Mouse (Mus musculus) liver, adult (tissue): ENCODE measurements at regions not wholly inside any gene's neighbourhood (a gene's known extent, or its start where the extent isn't known, plus 50 kb on each side); places are given as distances from the start of the nearest gene placed in this dataset.

Source experiments
- GATA4 ChIP-seq: IDR thresholded peaks from 2 replicates; pipeline ENCODE4 v1.6.1; 2014; ENCODE audit warnings: mild to moderate bottlenecking, low read length; ENCODE audit not compliant: insufficient replicate concordance

- no peak for TF ChIP-seq GATA4
Measured at GRCm38 (mm10) chr3:52764166-52764565, 252.9 kb downstream of the Cog6 start.

DNA sequence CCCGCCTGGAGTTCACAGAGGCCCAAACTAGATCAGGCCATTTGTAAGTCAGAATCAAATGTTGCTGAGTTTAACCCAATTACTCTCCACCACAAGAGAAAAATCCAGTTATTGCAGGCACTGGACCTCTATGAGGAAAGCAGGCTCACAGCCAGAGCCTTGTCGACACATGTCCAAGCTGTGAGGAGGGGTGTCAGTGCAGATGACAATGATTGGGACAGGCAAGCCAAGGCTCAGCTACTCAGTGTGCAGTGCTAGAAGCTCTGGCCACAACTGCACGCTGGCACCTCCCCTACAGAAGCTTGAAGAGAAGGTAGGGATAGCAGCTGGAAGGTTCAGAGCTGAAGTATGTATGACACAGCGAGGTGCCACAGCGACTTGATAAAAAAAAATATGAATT lies 253.4 kb downstream of the Cog6 start:
- TF ChIP-seq GATA4: no peak

DNA sequence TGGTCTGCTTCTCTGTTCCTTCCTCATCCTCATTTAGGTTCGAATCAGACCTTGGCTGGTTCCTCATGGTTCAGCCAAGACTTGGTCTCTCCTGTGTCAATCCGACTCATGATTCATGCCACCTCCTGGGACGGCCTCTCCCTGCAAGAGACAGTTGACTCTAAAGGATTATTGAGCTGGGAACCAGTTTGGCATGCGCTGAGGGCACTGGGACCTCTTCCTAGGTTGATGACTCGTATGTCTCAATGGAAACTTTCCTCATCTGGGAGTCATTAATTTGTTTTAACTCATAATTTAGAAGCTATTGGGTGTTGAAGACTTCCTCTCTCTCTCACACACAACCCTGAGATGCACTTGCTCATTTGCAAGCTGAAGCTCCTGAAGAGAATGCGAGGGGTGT lies 254.5 kb downstream of the Cog6 start:
- no peak for TF ChIP-seq GATA4

- no peak for TF ChIP-seq GATA4
Measured at GRCm38 (mm10) chr3:52759846-52760245, 257.2 kb downstream of the Cog6 start.

DNA sequence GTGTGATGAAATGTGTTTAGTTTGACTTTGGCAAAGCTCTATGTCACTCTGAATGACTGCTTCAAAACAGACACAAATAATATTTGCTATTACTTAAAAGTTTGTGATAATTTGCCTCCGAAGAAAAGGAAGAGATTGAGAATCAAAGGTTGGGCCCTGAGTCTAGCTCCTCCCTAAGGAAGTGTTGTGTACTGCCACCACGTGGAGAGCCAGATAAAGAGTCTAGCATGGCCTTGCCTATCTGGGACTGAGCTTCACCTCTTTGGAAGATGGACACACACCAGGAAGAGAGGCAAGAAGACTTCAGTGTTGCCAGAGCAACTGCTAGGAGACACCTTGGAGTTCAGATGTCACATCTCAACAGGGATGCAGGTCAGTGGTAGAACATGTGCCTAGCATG lies 258.5 kb downstream of the Cog6 start:
- TF ChIP-seq GATA4: no peak

DNA sequence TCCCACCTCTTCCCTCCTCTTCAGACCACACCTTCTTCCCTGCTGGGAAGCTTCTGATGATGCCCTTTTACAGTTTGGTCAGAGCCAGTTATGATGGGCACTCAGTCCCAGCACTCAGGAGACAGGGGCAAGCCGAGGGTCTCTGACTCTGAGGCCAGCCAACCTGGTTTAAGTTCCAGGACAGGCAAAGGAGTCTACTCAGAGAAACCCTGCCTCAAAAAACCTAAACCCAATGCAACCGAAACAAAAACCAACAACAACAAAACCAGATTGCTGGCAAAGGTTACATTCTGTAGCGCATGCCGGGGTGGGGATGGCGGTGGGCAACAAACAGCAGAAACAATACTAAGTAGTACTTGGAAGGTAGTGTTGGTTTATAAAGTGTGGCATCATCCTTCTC lies 260.2 kb downstream of the Cog6 start:
- no peak for TF ChIP-seq GATA4

DNA sequence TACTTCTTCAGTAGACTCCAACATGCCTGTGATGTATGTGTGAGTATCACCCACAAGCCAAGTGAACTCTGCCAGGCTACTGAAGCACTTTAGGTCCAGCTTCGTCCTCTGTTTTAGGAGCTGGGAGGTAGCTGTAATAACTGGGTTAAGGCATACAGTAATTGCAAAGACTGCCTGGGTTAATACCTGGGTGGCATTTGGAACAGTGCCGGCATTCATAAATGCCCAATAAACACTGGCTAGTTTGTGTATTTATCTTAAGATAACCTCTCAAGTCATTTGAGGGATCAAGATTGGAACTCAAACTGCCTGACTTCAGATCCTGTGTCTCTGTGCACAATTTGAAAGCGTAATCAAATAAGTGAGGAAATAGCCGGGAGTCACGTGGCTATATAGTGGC lies 261.0 kb downstream of the Cog6 start:
- no peak for TF ChIP-seq GATA4

GRCm38 (mm10) chr3:52754978-52755377 lies 262.1 kb downstream of the Cog6 start:
- no peak for TF ChIP-seq GATA4

DNA sequence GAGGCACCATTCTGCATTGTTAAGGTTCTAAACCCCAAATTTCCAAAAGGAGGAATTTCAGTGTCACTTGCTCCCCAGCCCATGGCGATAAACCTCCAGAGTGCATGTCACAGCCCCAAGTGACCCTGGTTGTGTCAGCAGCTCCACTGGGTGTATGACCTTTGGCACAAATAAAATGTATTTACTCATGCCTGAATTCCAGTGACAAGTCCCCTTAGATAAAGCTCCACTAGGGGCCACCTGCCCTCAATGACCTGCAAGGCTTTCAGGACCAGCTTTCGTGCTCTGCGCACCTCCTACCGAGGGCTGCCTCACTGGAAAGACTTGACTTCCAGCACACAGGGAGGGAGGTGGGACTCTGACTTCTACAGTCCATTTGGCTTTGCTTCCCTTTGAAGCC lies 262.6 kb downstream of the Cog6 start:
- TF ChIP-seq GATA4: no peak

DNA sequence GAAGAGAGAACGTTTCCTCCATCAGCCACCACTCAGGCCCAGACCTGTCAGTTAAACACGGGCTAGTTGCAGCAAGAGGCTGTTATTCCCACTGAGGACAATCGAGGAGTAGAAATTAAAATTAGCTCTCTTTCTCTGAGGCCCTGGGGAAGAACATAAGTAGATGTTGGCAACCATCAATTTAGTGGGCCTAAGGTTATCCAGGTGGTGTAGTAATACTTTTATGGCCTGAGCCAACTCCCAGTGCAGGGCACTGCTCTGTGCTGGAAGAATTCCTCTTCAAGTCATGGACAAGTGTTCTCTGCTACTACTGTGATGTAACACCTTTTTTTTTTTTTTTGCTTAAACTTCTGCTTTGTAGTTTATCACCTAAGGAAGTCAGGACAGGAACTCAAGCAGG lies 270.1 kb downstream of the Cog6 start:
- TF ChIP-seq GATA4: no peak

GRCm38 (mm10) chr3:52744334-52744733 lies 272.7 kb downstream of the Cog6 start:
- TF ChIP-seq GATA4: peak; percentile 91; the same call in 1 of the 2 replicates

GRCm38 (mm10) chr3:52740466-52741026 lies 276.5 kb downstream of the Cog6 start:
- no peak for TF ChIP-seq GATA4

DNA sequence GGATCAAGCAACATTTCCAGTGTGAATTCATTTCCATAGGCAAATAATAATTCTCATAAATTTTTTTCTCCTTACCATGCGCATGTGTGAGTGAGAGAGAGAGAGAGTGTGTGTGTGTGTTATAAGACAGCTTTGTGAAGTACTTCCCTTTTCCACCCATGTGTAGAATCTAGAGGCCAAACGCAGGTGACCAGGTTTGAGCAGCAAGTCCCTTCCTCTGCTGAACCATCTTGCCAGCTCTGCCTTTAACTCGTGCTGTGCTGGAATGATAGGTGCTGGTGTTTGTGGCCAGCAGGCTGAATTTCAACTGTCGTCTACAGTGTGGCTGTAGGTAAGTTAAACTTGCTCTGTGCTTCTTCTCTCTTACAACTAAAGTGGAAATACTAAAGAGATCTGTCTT lies 277.5 kb downstream of the Cog6 start:
- TF ChIP-seq GATA4: no peak

DNA sequence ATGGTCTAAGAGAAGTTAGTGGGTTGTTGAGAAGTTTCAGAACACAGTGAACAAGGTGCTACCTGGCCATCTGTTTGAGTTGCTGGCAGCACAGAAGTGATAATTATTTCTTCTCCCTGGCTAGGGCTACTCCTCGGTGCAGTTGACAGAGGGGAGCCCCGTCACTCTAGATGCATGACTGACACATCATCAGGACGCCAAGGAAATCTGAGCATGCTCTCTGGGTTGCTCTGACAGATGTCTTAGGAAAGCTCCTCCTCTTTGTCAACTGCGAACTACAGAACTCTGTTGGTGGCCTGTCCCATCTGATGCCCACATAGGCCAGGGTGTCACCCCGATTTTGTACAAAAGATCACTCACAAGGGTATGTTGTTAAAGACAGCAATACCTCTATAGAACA lies 278.7 kb downstream of the Cog6 start:
- no peak for TF ChIP-seq GATA4

GRCm38 (mm10) chr3:52735939-52736338 lies 281.1 kb downstream of the Cog6 start:
- no peak for TF ChIP-seq GATA4

DNA sequence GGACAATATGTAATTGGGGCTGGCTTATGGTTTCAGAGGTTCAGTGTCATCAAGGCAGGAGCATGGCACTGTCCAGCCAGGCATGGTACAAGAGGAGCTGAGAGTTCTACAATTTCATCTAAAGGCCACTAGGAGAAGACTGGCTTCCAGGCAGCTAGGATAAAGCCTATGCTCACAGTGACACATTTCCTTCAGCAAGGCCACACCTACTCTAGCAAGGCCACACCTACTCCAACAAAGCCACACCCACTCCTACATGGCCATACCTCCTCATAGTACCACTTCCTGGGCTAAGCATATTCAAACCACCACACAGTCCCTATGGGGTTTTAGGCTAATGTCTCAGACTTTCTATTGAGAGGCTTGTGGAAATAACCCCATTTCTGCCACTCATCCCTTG lies 285.1 kb downstream of the Cog6 start:
- TF ChIP-seq GATA4: no peak

DNA sequence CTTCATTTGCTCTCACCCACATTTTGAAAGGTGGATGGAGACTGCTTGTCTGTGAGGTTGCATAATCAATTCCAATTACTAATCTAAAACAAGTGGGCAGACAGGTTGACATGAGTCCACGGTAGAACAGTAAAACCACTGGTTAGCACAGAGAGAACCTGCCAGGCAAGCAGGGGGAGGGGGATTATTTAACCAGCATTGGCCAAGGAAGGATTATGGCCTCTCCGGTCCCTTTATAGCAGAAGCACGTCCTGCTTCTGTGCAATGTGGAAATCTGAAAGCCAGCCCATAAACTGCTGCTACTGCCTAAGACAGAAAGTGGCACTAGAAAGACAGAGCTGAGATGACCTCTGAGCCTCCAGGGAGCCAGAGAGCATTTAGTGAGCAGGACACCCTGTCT lies 285.5 kb downstream of the Cog6 start:
- TF ChIP-seq GATA4: no peak

DNA sequence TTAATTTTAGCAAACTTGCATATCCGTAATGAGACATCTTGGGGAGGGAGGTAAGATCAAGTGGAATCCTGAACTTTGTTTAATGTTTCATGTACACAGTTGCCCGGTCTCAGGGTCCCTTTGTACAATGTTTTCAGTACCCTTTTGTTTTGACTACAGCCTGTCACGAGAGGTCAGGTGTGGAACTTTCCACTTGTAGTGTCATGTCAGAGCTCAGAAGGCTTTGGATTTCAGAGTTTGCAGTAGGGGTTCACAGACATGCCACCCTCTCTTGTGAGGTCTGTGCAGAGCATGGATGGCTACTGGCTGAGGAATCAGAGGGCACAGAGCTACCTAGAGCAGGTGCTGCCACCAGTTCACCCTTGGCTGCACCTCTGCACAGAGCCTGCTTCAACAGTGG lies 287.3 kb downstream of the Cog6 start:
- TF ChIP-seq GATA4: no peak
